Mouse (Mus musculus): ENCODE results near the gene Kdm1a.

The Kdm1a gene

DNA sequence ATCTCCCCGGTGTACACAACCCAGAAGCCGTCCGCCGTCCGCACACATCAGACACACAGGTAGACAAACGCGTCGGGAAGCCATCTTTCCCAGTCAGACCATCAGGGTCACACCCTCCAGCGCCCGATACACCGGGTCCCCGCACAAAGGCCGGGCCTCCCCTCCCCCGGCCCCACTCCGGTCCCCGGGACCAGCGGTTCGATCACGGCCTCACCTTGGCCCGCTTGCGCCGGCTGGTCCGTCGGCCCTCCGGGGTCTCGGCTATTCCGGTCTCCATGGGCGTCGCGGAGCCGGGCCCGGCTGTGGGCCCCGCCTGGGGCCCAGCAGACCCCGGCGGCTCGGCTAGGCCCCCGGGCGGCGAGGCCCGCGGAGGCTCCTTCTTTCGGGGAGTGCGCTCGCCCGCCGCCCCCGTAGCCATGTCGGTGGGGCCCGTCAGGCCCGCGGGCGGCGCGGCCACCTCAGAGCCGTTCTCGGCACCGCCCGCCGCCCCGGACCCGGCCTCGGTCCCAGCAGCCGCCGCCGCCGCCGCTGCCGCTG lies 437 bp downstream of the Kdm1a start:
- DNase-seq (ENCODE audit: low read depth): no peak

DNA sequence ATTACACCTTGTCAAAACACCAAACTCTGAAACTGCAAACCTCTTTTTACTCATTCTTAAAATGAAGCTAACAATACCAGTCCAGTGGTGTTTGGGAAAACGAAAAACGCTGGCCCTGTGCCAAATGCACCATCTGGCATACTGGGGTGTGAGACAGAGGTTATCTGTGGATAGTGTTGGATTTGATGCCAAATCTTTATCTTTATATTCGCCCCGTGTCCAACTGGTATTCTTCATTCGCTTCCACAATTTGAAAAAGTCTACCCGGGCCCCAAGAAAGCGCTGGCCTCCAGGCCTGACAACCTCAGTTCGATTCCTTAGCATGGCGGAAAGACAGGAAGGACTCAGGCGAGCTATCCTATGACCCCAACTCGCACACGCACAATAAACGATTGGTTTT lies 1.0 kb downstream of the Kdm1a start:
- DNase-seq (ENCODE audit: low read depth): no peak

DNA sequence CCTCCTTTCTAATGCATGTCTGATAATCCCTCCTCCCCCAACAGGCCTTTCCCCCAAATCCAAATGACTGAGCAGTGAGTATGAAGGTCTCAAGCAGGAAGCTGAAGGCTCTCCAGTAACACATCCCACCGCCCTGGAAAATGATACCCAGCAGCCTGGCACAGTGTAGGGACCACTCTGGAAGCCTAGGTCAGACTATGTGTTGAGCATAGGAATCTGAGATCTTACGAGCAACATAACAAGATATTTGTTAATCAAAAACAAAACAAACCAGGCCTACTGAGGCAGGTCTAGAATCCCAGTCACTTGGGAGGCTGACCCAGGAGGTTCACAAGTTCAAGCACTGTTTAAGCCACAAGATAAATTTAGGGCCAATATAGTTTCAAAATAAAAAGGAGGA lies 2.0 kb downstream of the Kdm1a start:
- no peak for DNase-seq (ENCODE audit: low read depth)

DNA sequence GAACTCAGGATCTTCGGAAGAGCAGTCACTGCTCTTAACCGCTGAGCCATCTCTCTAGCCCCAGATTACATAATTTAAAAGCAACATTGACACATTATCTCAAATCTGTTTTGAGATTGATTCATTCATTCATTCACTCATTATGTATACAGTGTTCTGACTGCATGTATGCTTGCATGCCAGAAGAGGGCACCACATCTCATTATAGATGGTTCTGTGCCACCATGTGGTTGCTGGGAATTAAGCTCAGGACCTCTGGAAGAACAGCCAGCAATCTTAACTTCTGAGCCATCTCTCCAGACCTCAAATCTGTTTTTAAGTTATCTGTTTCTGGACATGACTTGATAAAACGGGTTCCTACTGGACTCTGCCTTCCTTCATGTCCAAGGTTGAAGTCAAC lies 2.7 kb downstream of the Kdm1a start:
- DNase-seq (ENCODE audit: low read depth): no peak

DNA sequence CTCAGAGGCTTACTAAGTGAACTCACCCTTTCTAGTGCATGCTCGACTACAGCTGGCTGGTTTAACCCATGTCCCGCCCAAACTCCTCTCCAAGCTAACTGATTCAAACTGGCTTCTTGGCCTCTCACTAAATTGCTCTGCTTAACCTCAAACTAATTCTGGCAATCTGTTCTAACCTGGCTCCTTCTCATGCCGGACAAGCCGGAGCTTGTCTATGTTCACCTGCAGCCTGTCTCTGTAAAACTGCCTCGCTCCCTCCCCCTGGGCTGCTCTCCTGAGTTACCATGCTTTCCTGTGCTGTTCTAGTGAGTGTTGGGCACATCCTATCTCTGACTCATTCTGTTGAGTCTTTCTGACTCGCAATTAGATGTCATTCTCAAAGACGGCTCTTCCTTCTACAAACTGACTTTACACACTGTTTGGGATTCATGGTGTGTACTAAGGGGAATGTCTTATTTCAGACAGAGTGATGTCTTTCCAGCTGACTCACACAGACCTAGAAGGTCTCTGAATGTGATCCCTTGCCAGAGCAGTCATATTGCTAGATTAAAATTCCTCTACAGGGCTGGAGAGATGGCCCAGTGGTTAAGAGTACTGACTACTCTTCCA lies 4.2 kb downstream of the Kdm1a start:
- no peak for DNase-seq (ENCODE audit: low read depth)

DNA sequence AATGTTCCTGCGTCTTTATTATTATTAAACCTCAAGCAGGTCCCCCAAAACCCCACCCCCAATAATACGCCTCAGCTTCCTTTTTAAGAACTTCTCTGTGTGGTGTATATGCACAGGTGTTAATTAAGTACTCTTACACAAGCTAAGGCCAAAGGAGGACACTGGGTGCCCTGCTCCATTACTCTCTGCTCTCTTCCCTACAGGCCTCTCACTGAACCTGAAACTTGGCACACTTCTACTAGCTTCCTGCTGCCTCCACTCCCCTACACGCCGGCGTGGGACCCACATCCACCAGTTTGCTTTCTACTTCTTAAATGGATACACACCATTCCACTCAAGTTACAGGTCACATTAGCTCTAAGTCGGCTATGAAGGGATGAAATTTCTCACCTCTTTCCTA lies 7.3 kb downstream of the Kdm1a start:
- no peak for DNase-seq (ENCODE audit: low read depth)

DNA sequence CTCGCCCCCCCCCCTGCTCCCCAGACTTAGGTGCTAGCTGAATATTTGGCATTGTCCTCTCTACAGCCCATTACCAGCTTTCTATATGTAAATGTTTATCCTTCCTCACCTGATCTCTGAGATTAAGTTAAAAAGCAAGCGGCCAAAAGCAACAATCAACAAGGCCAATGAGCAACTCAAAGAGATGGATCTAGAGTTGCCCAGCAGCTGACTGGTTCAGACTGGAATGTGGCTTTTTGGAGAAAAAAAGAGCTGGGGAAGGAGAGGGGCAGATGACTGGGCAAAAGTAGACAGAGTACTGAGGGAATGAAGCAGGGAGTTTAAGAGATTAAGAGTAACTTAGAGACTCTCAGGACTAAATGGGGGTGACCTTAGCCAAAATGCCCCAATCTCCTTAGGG lies 8.5 kb downstream of the Kdm1a start:
- DNase-seq (ENCODE audit: low read depth): no peak

DNA sequence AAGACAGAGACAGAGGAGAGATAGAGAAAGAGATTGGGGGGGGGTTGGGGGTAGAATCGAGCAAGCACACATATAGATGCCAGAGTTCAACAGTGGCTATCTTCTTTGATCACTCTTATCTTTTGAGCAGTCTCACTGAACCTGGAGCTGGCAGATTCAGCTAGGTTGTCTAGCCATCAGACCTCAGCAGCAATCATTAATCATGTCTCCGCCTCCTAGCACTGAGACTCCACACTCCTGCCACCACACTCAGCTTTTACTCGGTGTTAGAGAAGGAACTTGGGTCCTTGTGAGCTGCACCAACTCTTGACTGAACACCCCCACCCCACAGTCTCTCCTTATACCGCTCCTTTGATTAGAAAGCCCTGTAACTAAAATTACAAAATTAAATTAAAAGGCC lies 10.4 kb downstream of the Kdm1a start:
- no peak for DNase-seq (ENCODE audit: low read depth)

DNA sequence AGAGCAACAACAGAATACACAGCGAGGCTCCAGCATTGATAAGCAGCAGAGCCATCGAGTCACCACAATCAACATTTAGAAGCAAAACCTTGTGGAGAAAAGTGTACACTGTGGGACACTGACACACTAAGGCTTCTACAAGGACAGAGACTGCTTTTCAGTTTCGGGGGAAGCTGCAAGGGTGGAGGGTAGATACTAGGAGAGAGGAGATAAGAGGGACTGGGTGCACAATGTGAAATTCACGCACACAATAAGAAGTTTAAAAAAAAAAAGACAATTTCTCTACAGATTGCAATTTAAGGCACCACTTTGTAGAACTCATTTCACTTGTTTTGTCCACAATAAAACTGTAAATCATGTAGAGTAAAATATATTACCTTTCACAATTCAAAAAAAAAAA lies 14.5 kb downstream of the Kdm1a start:
- no peak for DNase-seq (ENCODE audit: low read depth)

DNA sequence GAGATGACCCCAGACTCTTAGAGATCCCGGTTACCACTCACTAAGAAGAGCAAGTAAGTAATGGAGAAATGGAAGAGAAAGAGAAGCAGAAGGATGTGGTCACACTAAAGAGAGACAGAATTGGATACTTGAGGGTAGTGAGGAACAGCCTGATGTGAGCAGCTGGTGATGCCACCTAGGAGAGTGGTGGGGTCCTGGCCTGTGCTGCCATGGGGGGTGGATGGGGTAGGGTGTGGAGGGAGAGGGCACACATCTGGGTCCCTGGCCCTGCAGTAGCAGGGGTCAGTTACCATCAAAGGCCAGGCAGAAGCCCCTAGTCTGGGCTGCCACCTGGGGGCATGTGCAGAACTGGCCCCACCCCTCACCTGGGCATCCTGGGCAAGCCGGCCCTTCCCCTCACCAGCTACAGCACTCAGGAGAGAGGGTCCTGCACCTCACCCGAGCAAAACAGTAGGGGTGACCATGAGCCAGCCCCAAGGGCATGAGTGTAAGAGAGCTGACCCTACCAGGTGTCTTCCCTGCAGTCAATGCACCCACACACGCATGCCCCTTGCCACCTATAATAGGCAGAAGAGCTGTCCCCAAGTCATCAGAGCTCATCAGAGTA lies 15.2 kb downstream of the Kdm1a start:
- DNase-seq (ENCODE audit: low read depth): no peak

DNA sequence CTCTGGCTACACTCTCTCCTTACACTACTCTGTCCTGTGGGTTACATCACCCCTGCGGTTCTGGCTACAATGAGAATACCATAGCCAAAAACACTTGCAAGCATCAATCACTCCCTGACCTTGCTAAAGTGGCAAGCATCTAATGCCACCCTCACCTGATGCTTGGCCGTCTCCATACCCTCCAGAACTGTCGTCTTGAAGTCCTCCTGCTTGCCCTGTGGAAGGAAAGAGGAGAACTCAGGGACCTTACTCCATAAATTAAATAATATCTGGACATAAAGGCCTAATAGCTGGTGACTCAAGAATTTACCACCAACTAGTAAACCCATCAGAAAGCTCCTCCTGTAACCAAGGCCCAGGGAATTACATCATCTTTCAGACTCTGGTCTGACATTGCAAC lies 20.6 kb downstream of the Kdm1a start:
- no peak for DNase-seq (ENCODE audit: low read depth)

DNA sequence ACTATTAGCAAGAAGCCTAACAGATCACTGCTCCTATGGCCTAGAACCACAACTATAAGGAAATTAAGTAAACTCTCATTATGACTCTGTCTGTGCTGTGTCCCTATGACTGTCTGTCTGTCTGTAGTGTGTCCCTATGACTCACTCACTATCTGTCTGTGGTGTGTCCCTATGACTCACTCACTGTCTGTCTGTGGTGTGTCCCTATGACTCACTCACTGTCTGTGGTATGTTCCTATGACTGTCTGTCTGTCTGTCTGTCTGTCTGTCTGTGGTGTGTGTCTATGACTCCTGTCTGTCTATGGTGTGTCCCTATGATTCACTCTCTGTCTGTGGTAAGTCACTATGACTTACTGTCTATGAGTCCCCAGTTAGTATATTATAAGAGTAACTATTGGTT lies 32.5 kb downstream of the Kdm1a start:
- DNase-seq (ENCODE audit: low read depth): peak; percentile 36

DNA sequence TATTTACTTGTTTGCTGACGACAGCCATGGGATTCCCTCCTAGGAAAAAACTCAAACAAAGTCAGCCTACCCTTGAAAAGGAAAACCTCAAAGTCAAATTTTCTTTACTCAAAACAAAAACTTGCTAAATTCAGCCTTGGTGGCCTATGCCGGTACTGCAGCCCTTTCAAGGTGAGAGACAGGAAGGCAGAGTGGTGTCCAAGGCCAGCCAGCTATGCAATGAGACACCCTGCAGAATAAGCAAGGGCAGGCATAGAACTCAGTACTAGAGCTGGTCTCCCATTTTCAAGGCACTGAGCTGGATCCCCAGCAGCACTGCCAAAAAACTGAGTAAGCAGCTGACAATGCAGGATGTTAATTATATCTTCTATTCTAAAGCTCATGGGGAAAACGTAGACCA lies 33.9 kb downstream of the Kdm1a start:
- DNase-seq (ENCODE audit: low read depth): no peak

DNA sequence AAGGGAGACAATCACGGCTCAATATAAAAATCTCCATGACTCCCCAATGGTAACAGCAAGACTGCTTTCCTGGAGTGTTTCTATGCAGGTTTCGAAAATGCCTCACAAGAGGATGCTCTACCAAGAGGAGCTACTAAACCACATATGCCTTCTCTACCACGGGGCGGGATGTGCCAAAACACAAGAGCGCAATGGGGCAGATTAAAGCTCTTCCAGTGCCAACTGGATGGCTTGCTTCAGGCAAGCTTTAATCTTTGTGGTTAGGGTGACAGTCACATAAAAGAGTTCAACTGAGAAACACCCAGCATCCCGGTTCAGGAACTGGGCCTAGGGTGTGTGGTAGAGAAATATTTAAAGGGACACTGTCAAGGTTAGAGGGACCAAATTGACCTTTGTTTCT lies 39.8 kb downstream of the Kdm1a start:
- no peak for DNase-seq (ENCODE audit: low read depth)

DNA sequence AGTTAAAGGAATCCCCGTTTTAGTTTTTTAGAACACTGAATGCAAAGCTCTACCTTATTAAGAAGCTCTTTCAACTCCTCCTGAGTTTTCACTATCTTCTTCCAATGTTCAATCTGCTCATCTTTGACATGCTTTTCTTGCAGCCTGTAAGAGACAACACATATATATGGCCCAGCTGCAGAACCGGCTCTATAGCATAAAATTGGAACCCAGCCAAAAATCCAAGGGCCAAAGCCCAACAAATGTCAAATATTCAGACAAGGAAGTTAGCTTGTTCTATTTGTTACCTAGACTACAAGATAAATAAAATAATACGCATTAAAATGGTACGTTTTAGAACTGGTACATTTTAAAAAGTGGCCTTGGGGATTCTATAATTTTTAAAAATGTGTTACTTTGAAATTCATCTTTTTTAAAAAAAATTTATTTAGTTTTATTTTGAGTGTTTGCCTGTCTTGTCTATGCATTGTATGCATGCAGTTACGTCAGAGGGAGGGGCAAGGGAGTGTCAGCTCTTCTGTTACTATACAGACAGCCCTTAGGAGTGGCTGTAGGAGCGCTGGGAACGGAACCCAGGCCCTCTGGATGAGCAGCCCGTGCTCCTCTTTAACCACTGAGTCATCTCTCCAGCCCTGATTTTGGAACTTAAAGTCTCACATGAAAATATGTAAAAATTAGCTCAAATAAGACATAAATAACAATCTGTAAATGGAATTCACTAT lies 42.1 kb downstream of the Kdm1a start:
- no peak for DNase-seq (ENCODE audit: low read depth)

DNA sequence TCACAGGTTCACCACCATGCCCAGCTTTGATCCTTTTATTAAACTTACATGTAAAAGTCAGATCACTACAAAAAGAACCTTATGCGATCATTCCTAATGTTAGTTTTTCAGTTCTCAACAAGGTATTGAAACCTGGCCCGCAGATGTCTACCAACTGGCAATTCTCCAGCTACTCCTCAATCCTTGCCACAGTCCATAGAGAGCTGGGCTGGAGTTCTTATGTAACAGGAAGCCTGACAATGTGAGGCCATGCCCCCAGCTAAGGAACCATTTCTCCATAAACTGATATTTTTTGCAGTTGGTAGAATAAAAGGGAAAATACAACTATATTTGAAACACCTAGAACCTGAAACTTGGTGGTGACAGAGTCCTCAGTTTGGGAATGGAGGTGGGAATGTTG lies 42.8 kb downstream of the Kdm1a start:
- DNase-seq (ENCODE audit: low read depth): no peak

DNA sequence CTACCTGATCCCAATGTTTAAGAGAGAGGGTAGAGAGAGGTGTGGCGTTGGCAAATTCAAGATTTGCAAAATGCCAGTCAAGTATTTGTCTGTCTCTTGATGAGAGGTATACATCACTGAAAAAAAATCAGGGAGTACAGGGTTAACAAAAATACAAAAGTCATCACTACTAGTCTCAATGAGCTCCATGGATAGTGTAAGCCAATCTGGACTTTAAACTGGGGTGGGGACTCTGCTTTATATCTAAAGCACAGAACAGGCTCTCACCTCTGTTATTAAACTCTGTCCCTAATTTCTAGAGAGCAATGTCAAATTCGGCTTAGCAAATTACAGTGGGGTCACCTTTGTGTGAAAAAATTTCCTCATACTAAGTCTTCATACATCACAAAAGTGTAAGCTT lies 44.9 kb downstream of the Kdm1a start:
- no peak for DNase-seq (ENCODE audit: low read depth)

DNA sequence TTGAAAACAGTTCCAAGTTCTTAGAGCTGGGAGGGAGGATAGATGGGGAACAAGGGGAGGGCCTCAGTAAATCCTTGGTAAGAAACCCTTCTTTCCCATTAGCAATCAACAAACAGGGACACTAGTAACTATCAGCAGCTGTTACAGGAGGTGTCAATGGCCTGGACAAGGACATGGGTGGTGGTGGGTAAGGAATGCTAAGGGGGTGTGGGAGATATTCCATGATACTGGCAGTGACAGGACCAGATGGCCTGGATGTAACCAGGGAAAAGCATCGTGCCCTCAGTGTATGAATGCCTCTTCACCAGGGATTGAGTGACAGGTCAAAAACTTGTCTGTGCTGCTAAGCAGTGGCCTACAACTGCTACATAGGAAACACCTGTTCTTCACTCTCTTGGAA lies 49.4 kb downstream of the Kdm1a start:
- DNase-seq (ENCODE audit: low read depth): no peak

DNA sequence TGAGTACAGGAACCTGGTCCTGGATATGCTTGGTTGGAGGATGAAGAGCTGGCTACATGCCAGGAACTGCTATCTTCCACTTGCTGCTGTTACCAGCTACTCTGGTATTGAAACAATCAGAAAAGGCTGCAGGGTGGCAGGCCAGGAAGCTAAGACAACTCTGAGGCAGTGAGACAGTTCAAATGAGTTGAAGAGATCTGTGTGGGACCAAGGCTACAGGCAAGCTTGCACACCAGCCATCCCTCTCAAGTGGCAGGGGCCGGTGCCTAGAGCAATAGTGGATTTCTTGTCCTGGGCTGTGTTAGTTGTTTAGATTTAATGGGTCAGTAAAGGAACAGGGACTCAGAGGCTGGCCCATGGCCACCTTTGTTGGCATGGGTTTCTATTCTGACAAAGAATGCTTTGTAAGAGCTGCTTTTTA lies 54.1 kb downstream of the Kdm1a start:
- no peak for DNase-seq (ENCODE audit: low read depth)

DNA sequence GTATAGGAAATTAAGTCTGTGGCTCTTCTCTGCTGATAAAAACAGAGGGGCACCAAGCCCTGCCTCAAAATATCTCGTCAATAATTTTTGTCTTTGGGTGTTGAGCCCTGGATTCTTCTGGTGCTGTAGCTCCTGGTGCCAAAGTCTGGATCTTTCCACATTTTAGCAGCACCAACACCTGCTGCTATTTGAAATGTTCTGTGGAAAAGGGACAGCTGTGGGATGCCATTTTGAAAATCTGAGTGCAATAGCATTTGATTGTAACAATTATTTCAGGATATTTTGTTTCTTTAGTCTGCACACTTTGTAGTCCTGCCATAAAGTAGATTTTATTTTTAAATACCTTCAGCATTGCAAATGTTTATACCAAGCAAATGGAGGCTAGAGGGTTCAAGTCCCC lies 54.8 kb downstream of the Kdm1a start:
- no peak for DNase-seq (ENCODE audit: low read depth)

DNA sequence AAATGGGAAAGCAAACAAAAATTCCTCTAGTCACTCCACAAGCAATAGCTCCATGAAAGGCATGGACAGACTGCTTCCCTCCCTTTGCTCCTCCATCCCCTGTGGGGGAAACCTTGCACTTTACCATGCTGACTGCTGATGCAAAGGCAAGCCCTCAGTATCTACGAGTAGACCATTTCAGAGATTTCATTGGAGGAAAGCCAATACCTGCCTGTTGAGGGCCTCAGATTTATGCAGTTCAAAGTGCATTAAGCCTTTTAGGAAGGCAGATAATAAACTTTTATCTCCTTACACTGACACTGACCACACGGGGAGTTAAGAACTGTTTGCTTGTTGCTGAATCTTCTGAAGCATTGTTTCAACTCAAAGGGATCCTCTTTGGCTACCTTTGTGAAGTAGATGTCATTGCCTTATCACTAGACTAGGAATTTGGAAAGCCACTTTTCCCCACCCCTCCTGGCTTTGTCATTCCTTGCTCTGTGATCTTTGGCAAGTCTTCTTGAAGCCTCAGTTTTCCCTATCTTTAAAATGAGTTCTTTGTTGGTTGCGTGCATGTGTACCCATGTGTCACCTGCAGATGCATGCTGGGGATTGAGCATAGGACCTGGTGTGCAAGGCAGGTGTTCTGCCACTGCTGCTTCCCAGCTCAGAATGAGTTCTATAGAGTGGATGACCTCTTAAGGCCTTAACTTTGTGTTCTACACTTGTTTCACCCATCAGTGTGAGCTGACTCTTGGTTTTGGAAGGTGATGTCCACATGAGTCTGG lies 56.1 kb downstream of the Kdm1a start:
- DNase-seq (ENCODE audit: low read depth): no peak

DNA sequence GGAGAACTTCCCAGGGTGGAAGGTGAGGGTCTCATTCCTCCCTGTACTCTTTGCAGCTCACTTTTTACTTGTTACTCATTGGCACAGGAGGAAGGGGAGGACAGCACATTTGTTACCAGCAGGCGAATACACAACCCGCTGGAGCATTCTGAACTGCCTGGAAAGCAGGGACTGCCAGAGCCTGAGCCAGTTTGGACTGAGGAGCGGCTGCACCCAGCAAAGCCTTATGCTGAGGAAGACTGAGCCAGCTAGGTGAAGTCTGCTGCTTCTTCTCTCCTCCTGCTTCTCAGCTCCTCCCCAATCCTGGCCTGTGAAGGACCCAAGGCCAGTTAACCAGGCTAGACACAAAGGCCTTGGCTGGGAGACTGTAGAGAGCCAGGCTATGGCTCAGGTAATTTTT lies 57.4 kb downstream of the Kdm1a start:
- no peak for DNase-seq (ENCODE audit: low read depth)

DNA sequence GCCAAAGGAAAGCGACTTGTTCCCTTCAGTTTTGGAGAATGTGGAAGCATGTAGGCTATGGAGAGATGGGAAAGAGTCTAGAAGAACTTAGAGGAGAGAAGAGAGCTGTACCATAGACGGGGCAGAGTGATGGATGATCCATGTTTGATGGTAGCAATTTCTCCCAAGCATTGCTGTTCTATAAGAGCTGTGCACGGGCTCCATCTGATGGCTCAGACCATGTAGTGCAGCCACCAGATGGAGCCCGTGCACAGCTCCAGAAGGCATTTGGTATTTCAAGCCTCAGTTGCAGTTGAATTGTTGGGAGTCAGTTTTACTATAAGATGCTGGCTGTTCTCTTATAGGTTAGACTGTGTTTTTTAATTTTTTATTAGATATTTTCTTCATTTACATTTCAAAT lies 76.1 kb downstream of the Kdm1a start:
- no peak for DNase-seq (ENCODE audit: low read depth)
